Mouse (Mus musculus) spleen, embryonic (tissue): Measurements from ENCODE around the gene 1190005I06Rik.

Experiments used
- CTCF ChIA-PET: fragments of 350-600 bp; sonication (Branson Sonifier 250); formaldehyde crosslinking; loops from one replicate; lab custom pipeline; 2022; lab: Charles Lee

Gene 1190005I06Rik

DNA sequence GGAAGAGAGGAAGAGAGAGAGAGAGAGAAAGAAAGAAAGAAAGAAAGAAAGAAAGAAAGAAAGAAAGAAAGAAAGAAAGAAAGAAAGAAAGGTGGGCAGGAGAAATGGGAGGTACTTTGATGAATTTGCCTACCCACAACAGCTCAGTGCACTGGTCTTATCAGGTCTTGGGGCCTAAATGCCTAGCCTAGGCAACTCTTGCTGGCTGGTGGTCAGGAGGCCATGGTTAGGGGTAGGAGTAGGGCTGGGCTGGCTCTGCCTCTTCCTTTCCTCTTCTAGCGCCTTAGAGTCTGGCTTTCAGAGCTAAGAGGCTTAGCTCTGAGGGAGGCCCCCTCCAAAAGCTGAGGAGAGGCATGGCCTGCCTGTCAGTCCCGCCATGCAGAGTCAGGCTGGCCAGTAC, 23.8 kb downstream of the 1190005I06Rik start:
- CTCF ChIA-PET = interaction anchor here (1.1 kb wide), 1 partner anchor 219 kb away, joined by 7 read pairs; no protein-coding TSS in a partner anchor

DNA sequence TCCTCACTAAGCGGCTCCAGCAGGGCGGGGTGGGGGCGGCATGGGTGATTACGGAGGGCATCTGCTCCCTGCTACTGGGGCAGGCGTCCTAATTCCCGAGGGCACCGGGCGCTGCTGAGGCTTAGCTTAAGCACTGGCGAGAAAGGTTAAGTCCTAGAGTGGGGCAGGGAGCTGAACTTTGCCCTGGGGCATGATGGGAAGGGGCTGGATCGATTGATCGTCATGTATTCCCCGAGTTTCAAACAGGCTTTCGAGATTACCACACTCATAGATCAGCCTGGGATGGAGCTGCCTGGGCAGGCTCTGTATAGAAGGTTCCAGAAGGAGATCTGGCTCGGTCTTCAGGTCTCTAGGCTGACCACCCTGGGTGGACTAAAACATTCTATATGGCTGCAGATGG, 25.3 kb downstream of the 1190005I06Rik start:
- CTCF ChIA-PET = interaction anchor here (0.7 kb wide), 1 partner anchor 655 kb away, joined by 4 read pairs; no protein-coding TSS in a partner anchor

DNA sequence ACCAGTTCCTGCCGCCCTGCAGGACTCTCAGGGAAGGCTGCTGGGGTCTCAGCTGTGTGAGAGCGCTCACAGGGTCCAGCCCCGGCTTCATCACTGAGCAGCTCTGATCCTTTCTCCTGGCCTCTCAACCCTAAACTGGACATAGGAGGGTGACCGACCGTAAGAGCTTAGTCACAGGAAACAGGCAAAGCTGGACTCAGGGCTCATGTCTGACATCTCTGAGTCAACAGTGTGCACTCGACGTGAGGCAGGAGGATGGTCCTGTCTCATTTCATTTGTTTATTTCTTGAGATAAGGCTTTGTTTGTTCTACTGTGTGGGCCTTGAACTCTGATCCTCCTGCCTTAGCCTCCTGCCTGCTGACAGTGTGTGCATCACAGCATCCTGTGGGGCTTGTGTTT, 27.0 kb downstream of the 1190005I06Rik start:
- CTCF ChIA-PET = no interaction called here

DNA sequence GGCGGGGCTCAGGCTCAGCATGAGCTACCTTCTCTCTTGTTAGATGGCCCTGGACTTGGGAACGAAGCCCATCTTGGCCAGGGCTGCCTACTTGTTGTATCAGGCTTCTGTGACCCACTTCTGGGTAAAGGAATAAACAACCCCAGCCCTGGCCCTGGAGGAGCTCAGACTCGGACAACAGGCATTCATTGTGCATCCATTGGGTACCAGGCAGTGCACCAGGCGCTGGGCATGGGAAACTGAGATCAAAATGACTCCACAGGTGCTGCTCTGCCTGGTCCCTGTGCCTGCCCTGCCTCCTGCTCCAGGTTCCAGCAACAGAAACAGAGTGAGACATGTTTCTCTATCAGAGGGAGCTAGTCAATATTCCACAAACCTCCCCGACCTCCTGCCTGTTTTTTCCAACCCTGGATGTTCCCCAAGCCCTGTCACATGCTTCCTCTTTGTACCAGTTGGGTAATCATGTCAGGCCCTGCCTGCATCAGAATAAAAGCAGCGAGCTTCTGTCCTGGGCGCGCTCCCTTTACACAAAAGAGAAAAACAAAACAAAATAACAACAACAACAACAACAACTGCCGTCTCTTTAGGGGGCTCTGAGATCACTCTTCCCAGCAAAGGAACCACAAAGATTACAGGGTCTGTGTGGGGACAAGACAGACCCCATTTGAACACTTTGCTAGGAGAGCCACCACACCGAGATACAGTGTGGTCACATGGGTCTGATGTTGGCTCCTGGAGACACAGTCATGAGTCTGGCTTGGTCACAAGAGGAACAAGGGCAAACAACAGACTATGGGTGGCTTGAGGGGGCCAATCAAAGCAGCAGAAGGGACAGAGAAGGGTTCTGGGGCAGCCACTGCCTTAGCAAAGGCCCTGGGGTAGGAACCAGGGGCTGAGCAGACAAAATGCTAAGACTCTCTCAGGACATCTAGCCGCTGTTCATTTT, 27.9 kb downstream of the 1190005I06Rik start:
- CTCF ChIA-PET = interaction anchor here (0.5 to 0.7 kb wide), 2 partner anchors 78 to 342 kb away, joined by 4 read pairs; no protein-coding TSS in a partner anchor

DNA sequence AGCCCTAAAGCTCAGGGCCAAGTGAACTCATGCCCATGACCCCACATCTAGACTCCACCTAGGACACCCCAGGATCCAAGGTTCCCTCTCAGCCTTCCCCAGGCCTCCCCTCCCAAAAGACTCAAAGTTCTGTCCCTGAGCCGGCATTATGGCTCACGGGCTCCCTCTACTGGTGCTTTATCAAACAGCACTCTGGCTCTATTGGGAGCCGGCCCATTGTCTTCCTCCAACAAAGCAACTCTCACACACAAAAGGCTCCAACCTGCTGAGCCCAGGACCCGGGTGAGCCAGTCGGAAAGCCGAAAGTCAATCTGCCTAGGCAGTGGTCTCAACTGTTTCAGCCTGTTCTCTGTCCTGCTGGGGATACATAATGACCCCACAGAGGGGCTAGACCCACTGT, 29.3 kb downstream of the 1190005I06Rik start:
- CTCF ChIA-PET = interaction anchor here (0.6 to 1.5 kb wide), 3 partner anchors 17 to 537 kb away, joined by 3 to 5 read pairs (median 4); no protein-coding TSS in a partner anchor

DNA sequence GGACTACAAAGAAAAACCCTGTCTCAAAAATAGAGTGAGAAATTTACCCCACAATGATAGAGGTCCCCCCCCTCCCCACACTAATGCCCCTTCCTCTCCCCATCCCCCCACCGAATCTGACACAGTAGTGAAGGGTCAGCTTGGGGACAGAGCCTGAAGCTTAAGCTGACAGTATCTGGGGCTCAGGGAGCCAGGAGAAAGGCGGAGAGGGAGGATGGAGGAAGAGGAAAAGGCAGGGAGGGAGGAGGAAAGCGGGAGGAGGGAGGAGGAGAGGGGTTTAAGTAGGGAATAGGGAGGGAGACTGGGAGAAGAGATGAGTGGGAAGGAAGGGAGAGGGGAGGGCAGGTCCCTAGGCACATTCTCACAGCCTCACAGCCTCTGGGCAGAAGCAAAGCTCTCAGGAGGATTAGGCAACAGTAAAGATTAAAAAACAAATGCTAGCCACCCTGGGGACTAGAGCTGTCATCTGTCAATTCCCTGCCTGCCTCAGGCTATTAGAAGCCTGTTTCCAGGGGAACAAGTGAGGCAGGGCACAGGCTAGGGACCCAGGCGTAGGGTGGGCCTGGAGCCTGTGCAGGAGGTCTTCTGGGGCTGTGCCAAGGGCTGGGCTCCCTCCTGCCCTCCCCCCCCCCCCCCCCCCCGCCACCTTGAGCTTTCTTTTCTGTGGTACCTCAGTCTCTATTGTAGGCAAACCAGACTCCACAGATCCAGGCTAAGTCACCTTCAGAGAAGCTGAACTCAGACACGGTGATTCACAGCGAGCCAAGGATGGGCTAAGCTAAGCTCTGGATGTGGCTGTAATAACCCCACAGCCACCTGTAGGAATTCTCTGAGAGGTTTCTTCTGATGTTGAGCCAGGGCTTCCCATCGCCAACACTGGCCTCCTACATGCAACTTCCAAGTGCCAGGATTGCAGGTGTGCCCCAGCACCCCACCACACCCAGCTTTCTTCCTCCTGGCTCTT, 30.5 kb downstream of the 1190005I06Rik start:
- CTCF ChIA-PET = interaction anchor here (0.5 to 1.5 kb wide), 3 partner anchors 47 to 1689 kb away, joined by 3 to 8 read pairs (median 4); no protein-coding TSS in a partner anchor

DNA sequence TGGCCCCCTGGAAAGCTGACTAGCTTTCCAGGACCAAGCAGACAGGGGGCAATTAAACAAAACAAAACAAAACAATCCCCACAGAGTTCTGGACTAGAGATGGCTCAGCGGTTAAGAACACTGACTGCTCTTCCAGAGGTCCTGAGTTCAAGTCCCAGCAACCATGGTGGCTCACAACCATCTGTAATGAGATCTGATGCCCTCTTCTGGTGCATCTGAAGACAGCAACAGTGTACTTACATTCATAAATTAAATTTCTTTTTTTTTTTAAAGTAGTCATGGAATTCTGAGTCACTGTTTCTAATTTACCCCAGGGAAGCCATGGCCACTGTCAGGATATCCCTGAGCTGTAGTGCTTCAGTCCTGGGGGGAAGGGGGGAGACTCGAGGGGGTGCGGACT, 32.9 kb downstream of the 1190005I06Rik start:
- CTCF ChIA-PET = interaction anchor here (0.6 kb wide), 1 partner anchor 213 kb away, joined by 3 read pairs; no protein-coding TSS in a partner anchor

DNA sequence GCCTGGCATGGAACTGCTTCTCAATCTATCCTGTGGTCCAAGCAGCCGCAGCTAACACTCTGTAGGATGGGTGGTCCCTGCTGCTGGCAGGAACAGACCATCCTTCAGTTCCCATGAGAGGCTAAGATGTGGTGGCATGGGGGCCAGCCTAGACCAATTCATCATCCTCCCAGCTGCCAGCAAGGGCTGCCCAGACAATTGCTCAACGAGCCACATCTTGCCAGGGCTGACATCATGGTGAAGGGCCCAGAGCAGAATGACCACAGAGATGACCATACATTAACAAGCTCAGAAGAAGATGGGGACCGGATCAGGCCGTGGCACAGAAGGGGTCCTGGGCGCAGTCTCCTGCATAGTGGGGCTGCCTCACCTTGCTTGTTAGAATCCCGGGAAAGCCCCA, 36.6 kb downstream of the 1190005I06Rik start:
- CTCF ChIA-PET = no interaction called here

DNA sequence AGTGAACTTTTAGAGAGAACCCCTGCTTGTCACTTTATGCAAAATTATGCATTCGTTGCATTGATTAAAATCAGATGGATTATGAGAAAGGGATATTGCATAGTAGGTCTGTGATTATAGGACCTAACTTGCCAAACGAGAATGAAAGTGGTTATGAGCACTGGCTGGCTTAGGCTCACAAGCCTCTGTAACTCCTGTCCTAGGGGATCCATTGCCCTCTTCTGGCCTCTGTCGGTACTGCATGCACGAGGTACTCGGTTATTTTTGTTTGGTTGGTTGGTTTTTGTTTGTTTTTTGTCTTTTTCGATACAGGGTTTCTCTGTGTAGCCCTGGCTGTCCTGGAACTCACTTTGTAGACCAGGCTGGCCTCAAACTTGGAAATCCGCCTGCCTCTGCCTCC, 39.5 kb downstream of the 1190005I06Rik start:
- CTCF ChIA-PET = no interaction called here

DNA sequence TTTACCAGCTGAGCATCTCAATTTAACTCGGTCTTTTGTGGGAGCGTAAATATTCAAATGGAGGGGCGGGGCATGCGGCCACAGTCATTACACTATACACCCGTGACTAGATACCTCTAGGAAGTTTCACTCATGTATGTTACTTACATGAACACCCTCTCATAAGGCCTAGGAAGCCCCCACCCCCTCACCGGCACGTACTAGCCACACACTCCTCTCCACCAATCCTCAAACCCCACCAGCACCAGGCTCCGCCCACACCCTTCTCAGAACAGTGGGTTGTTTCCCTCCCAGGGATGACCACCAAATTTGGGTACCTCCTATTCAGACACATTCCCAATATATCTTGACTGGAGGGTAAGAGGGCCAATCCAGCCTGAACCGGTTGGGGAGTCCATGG, 40.0 kb downstream of the 1190005I06Rik start:
- CTCF ChIA-PET = no interaction called here

DNA sequence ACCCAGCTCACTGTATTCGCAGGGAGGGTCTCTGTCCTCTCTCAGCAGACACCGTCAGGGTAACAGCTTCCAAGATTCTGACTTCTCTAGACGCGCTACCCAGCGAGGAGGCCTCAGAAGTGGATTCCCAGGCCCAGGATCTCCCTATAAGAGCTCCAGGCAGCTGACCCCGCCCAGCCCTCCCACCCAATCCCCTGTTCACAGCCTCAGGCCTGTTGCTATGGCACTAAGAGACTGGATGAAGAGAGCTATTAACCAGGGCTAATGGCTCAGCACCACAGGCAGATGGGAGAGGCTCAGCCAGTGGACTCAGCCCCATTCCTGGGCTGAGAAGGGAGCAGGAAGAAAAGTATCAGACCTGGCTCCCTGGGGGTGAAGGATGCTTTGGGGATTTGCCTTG, 44.8 kb downstream of the 1190005I06Rik start:
- CTCF ChIA-PET = no interaction called here

DNA sequence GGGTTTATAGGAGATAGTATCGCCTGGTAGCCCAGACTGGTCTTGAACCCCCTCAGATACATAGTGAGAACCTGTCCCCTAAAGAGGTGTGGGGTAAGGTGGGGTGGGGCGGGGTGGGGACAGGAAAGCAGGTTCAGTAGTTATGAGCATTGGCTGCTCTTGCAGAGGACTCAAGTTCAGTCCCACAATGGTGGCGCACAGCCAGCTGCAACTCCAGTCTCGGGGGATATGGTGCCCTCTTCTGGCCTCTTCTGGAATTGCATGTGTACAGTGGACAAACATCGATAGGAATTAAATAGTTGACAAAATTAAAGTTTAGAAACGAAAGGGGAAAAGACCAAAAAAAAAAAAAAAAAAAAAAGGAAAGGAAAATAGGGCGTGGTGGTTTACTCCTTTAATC, 47.9 kb downstream of the 1190005I06Rik start:
- CTCF ChIA-PET = interaction anchor here (0.6 kb wide), 4 partner anchors 86 to 1154 kb away, joined by 3 to 6 read pairs (median 4); no protein-coding TSS in a partner anchor

DNA sequence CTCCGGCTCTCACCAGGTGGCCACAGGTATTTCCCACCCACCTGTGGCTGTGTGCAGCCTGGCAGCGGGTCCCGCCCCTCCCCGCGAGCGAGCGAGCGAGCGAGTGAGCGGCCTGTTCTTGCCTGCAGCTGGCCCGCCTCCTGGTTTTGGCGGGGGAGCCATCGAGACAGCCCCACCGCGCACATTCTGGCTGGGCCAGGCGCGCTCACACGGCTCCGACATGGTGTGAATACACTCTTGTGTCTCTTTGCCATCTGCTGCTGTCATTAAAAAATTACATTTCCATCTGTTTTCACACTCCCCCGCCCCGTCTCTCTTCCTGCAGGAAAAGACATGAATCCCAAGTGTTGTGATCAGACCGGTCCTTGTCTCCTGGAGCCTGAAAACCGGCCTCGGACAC, 48.9 kb downstream of the 1190005I06Rik start:
- CTCF ChIA-PET = no interaction called here

DNA sequence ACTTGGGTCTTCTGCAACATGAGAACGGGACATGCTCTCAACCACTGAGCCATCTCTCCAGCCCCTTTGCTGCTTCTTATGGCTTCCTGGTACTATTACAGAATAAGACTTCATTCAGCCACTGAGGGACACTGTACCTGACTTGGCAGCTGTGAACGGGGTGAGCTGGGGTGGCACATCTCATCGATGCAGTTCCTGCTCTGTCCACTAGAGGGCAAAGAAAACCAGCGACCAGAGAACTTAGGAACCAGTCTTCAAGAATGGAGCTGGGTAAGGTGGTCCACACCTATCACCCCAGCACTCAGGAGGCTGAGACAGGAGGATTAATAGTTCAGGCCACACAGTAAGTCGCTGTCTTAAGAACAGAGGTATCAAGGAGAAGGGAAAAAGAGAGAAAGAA, 51.5 kb downstream of the 1190005I06Rik start:
- CTCF ChIA-PET = interaction anchor here (0.7 to 1.4 kb wide), 3 partner anchors 16 to 129 kb away, joined by 3 to 5 read pairs (median 3); no protein-coding TSS in a partner anchor

DNA sequence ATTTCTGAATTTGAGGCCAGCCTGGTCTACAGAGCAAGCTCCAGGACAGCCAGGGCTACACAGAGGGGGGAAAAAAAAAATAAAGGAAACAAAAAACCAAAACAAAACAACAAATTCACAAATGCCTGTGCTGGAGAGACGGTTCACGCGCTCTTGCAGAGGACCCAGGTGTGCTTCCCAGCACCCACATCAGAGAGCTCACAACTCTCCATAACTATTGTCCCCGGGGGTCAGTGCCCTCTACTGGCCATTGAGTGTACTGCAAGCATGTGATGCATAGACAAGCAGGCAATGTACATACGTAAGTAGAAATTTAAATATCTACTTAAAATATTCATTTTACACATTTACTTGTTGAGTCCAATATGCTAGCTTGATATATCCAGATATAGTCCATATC, 52.9 kb downstream of the 1190005I06Rik start:
- CTCF ChIA-PET = no interaction called here

DNA sequence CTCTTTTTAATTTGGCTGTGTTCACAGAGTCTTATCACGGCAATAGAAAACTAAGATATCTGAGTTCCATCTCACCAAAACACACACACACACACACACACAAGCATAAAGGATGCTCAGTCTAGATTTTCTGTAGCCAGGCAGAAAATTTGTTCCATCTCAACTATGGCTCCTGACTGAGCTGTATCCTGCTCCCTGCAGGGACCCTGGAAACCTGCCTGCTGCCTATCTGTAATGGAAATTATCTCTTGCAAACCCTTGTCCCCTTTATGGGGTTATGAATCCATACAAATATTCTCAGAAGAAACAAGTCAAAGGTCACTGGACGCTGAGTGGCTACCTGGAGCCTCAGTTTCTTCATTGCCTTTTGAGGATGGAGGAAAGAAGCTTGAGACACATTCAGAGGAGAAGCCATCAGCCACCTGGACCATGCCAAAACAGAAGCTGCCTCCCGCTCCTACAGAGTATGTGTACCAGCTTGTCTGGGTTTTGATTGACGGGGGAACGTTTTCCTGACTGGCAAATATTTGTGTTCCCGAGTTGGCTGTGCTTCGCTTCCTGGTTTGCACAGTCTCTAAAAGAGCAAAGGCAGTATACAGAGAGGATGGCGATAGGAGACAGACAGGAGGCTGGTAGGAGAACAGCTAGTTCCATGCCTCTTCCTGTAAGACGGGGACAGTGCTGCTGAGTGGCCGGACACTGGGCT, 55.7 kb downstream of the 1190005I06Rik start:
- CTCF ChIA-PET = no interaction called here

DNA sequence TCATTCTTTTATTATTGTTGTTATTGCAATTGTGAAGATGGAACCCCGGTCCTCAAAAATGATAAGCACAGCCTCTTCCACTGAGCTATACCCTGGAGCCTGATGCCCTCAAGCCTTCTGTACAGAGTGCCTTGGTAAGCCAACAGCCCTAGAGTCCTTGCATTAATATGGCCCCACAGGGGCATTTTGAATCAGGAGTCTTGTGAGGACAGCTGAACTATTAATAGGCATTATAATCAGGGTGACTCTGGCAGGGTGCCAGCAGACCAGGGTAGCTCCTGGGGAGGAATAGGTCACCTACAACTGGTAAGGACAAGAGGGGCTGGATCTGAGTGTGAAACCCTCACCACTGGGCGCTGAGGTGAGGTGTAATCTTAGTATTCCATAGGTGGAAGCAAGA, 57.5 kb downstream of the 1190005I06Rik start:
- CTCF ChIA-PET = interaction anchor here (0.6 kb wide), 1 partner anchor 21 kb away, joined by 3 read pairs; no protein-coding TSS in a partner anchor

DNA sequence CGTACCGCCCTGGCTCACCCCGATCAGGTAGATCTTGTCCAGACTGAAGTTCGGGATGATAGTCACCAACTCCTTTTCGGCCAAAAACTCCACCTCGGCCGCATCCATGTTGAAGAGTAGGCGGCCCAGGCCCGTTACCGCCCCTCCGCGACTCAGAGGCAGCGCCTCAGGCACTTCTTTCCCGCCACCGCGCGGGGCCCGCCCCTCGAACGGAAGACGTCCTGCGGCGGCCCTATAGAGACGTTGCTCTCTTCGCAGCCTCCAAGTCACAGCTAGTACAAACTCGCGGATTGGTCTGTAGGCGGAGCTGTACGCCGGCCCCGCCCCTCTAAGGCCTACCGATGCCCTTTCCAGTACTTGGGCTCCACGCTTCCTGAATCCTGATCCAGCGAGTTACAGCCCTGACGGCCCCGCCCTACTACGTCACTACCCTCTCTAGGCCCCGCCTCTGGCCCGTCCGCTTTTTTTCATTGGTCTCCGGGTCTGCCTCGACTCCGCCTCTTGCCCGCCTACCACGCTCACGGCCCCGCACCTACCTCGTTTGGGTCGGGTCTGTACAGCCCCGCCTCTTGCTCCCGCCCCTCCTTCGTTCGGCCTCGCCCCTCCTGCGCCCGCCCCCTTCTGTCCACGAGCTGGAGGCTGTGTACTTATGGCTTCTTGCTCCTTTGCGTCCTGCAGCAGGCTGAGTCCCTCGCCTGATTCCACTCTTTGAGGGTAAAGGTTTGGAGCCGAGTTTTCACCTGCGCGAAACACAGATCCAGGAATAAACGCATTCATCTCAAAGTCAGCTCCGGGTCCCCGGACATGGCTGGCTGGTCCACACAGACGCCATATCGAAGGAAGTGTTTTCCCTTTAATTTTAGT, 58.3 kb downstream of the 1190005I06Rik start, which contains the start of gene Gins2:
Gene Gins2 (minus strand): TSS at position 397 of the 864 bp plus-strand sequence.
- CTCF ChIA-PET = no interaction called here

DNA sequence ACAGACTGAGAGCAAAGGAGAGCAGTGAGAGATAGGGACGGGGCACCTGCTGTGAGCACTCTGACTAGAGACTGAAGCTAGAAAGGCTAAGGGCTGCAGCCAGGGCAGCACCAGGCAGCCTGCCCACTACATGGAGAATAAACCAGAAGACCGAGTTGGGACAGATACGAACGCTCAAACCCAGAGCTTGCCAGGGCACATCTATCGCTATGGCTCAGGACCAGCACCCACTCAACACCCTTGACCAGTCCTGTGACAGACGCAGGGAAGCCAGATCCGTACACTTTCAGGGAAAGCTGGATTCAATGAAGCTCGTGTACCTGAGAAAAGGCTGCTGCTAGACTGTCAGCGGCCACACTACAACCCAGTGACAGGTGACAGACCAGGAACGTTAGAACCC, 61.9 kb downstream of the 1190005I06Rik start:
- CTCF ChIA-PET = interaction anchor here (0.7 kb wide), 1 partner anchor 260 kb away, joined by 5 read pairs; no protein-coding TSS in a partner anchor
